Mouse (Mus musculus): ENCODE data around the gene Tmem189.

The Tmem189 gene

GRCm38 (mm10) chr2:167599195-167599594 lies 90.4 kb downstream of the Tmem189 start:
- no peak for ATAC-seq (ENCODE audit: insufficient number of reproducible peaks, low FRiP score, low TSS enrichment)

DNA sequence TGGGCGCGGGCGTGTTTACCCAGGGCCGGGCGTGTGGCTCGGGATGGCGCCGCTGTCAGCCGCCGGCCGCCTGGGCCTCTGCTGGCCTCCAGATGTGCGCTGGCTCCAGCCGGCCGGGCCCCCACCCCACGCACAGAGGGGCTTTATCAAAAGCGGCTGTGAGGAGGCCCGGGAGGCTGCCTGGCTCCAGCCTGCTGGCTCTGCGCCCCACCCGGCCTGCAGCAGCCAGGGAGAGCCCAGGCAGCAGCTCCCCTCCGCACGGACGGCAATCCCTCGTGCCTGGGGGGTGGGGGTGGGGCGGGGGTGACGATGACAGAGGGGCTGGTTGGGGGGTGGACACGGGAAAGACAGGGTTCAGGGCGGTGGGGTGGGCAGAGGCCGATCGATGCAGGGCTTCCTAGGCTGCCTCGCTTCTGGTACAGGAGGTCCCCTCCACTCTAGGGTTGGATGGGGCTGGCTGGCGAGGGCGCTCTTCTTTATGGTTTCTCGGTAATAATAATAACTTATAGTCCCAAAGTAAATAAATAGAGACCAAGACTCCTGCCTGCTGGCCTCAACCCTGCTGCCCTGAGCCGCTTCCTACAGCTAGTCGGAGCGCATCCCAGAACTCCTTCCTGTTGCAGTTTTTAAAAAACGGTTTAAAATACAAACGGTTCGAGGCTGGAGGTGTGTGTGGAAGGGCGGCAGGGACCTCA lies 92.0 kb downstream of the Tmem189 start:
- ATAC-seq (ENCODE audit: insufficient number of reproducible peaks, low FRiP score, low TSS enrichment): no peak

DNA sequence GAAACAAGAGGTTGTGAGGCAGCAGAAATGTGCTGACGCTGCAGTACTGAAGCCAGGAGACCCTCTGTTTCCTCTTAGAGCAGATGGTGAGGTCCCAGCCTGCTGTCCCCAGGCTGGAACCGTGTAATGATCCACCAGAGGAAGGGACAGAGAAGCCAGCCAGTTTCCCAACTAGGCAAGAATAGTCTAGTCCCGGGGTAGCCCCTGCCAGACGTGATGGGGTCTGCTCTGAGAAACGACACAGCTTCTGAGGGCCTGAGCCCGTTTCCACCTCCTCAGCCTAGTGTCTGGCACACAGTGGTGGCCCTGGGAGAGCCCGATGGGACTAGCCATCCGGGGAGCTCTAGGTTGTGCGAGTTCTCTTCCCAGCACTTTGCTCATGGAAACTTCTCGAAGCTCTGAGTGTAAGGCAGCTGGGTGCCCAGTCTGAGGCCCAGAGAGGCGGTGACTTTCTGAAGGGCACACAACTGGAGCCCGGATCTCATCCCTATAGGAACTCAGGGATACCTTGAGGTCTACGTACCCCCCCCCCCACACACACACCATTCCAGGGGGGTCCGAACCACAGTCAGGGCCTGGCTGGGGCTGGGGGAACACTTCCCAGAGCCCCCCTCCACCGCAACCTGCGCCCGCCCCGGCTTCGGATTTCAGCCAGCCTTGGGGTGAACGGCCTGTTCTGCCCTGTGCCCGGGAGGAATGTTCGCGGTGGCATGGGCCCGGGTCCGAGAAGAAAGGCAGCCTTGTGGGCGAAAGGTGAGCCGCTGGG lies 92.7 kb downstream of the Tmem189 start:
- no peak for ATAC-seq (ENCODE audit: insufficient number of reproducible peaks, low FRiP score, low TSS enrichment)

GRCm38 (mm10) chr2:167596262-167596661 lies 93.4 kb downstream of the Tmem189 start:
- no peak for ATAC-seq (ENCODE audit: insufficient number of reproducible peaks, low FRiP score, low TSS enrichment)

DNA sequence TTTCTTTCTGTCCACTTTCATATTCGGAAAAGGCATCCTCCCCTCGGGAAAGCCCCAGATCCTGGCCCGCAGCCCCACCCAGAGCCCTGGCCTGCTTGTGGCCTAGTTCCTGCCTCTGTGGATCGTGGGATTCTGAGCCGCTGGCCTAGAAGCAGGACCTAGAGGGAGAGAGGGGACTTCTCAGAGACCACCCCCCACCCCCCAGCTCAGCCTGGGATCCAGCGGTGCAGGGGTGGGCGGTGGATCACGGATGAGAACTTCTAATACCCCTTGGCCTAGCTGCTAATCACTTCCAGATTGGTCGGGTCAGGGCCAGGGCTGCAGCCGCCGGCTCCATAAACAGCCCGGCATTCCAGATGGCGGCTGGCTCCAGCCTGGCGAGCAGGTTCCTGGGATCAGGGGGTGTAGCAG lies 93.9 kb downstream of the Tmem189 start:
- ATAC-seq (ENCODE audit: insufficient number of reproducible peaks, low FRiP score, low TSS enrichment): no peak

- no peak for ATAC-seq (ENCODE audit: insufficient number of reproducible peaks, low FRiP score, low TSS enrichment)
Measured at GRCm38 (mm10) chr2:167594444-167594934, 95.1 kb downstream of the Tmem189 start.

DNA sequence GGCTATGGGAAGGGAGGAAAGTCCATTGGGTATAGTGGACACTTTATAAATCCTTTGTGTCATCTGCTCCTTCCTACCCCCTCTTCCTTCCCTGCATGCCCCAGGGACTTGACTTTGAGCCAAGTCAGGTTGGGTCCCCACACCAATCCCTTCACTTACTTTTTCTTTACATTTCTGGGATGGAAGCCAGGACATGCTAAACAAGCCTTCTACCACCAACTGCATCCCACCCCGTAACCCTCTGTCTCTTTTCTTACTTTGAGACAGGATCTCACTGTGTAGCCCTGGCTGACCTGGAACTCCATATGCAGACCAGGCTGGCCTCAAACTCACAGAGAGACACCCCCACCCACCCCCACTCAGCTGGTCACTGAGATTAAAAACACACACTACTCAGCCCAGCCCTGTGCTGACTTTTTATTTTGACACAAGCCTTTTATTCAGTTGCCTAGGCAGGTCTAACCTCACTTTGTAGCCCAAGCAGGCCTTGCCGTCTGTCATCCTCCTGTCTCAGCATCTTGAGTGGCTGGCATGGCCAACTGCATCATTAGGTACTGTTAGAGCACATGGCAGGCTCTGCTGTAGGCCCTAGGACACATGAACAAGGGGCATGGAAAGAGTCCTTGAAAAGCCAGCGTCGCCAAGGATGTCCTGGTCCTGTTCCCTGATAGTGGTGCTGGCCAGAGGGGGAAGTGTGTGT lies 95.9 kb downstream of the Tmem189 start:
- ATAC-seq (ENCODE audit: insufficient number of reproducible peaks, low FRiP score, low TSS enrichment): no peak
